Mouse (Mus musculus): ENCODE results near the gene Tcl1b2. TPM values are rescaled to one million over a fixed set of nuclear protein-coding genes. Genes with fewer than 3 reads are reported as not detected.

Gene Tcl1b2
- polyA plus RNA-seq (2012; rRNA removed): 0.23 and 0.52 TPM in 2 replicates

DNA sequence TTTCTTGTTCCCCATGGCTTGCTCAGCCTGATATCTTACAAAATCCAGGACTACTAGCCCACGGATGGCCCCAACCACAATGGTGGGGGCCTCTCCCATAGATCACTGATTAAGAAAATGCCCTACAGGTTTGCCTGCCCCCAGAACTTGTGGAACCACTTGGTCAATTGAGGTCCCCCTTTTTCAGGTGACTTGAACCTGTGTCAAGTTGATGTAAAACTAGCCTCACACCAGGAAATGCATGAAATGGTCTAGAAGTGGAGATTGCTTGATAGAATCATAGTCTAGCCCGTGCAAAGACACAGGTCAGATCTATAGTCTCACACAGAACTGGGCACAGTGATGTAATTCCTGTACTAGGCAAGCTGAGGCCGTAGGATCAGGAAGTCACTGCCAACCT lies at the start of gene Tcl1b2:
Gene Tcl1b2, plus strand, starts transcription at position 301 of the 400 bp plus-strand sequence.
- no peaks in the 10 kb centered on the region for H3K4me1 ChIP-seq (ENCODE audit: control insufficient read depth, insufficient read depth, low read length)
- TF ChIP-seq POLR2A (IDR thresholded peaks at IDR 0.05; ENCODE audit: control insufficient read depth, low read depth, low read length): no peak
- no peak for TF ChIP-seq CTCF (IDR thresholded peaks at IDR 0.05; ENCODE audit: control insufficient read depth, insufficient read depth, insufficient replicate concordance, low read depth, low read length)
- no peak within 1 kb of the TSS for H3K27ac ChIP-seq (ENCODE audit: control insufficient read depth, insufficient read depth, low read depth, low read length)
- no peak within 1 kb of the TSS for H3K4me3 ChIP-seq (ENCODE audit: control insufficient read depth, low read depth, low read length)
- no peaks in the 10 kb centered on the region for H3K36me3 ChIP-seq (ENCODE audit: control insufficient read depth, insufficient read depth, low read length)
- no peaks in the 10 kb centered on the region for H3K27me3 ChIP-seq (ENCODE audit: control insufficient read depth, insufficient read depth, low read length)

- no peaks in the 10 kb centered on the region for H3K27me3 ChIP-seq (ENCODE audit: control insufficient read depth, insufficient read depth, low read length)
- no peak overlapping the region for H3K4me3 ChIP-seq (ENCODE audit: control insufficient read depth, low read depth, low read length)
- H3K4me1 ChIP-seq (ENCODE audit: control insufficient read depth, insufficient read depth, low read length): no peaks in the 10 kb centered on the region
- H3K36me3 ChIP-seq (ENCODE audit: control insufficient read depth, insufficient read depth, low read length): no peaks in the 10 kb centered on the region
- H3K27ac ChIP-seq (ENCODE audit: control insufficient read depth, insufficient read depth, low read depth, low read length): no peak overlapping the region
- TF ChIP-seq CTCF (IDR thresholded peaks at IDR 0.05; ENCODE audit: control insufficient read depth, insufficient read depth, insufficient replicate concordance, low read depth, low read length) (no peak), POLR2A (IDR thresholded peaks at IDR 0.05; ENCODE audit: control insufficient read depth, low read depth, low read length) (no peak)
These were observed 46.3 kb upstream of the Tcl1b2 start for GRCm38 (mm10) chr12:105099466-105100044.

DNA sequence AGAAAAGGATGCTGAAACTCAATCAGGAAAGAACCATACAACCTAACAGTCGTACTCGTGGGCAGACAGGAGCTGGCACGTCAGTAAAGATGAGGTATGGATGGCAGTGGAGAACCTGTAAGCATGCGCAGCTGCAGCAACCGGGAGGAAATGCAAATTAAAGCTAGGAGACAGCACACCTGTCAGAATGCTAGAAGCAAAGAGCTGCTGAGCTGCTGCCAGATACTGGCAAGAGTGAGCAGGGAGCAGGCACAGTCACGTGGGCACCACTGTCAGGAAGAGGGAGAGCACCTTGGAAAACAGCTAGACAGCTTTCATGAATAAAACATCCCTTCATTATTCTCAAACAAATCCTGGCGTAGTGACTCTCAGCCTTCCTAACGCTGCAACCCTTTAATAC lies 42.9 kb upstream of the Tcl1b2 start:
- no peak for TF ChIP-seq CTCF (IDR thresholded peaks at IDR 0.05; ENCODE audit: control insufficient read depth, insufficient read depth, insufficient replicate concordance, low read depth, low read length)
- Histone ChIP-seq H3K27me3 (ENCODE audit: control insufficient read depth, insufficient read depth, low read length) (no peaks in the 10 kb centered on the region), H3K36me3 (ENCODE audit: control insufficient read depth, insufficient read depth, low read length) (no peaks in the 10 kb centered on the region), H3K4me1 (ENCODE audit: control insufficient read depth, insufficient read depth, low read length) (no peaks in the 10 kb centered on the region), H3K4me3 (ENCODE audit: control insufficient read depth, low read depth, low read length) (no peak overlapping the region), H3K27ac (ENCODE audit: control insufficient read depth, insufficient read depth, low read depth, low read length) (no peak overlapping the region)

GRCm38 (mm10) chr12:105104036-105104435 lies 41.8 kb upstream of the Tcl1b2 start:
- Histone ChIP-seq H3K27ac (ENCODE audit: control insufficient read depth, insufficient read depth, low read depth, low read length) (no peak overlapping the region), H3K27me3 (ENCODE audit: control insufficient read depth, insufficient read depth, low read length) (no peaks in the 10 kb centered on the region), H3K4me1 (ENCODE audit: control insufficient read depth, insufficient read depth, low read length) (no peaks in the 10 kb centered on the region), H3K36me3 (ENCODE audit: control insufficient read depth, insufficient read depth, low read length) (no peaks in the 10 kb centered on the region), H3K4me3 (ENCODE audit: control insufficient read depth, low read depth, low read length) (no peak overlapping the region)
- no peak for TF ChIP-seq POLR2A (IDR thresholded peaks at IDR 0.05; ENCODE audit: control insufficient read depth, low read depth, low read length)
- TF ChIP-seq CTCF (IDR thresholded peaks at IDR 0.05; ENCODE audit: control insufficient read depth, insufficient read depth, insufficient replicate concordance, low read depth, low read length): peak; percentile 57; the same call in 1 of the 2 replicates

- Histone ChIP-seq H3K27me3 (ENCODE audit: control insufficient read depth, insufficient read depth, low read length) (no peaks in the 10 kb centered on the region), H3K4me1 (ENCODE audit: control insufficient read depth, insufficient read depth, low read length) (no peaks in the 10 kb centered on the region), H3K4me3 (ENCODE audit: control insufficient read depth, low read depth, low read length) (no peak overlapping the region), H3K36me3 (ENCODE audit: control insufficient read depth, insufficient read depth, low read length) (no peaks in the 10 kb centered on the region), H3K27ac (ENCODE audit: control insufficient read depth, insufficient read depth, low read depth, low read length) (no peak overlapping the region)
- TF ChIP-seq POLR2A (IDR thresholded peaks at IDR 0.05; ENCODE audit: control insufficient read depth, low read depth, low read length) (no peak), CTCF (IDR thresholded peaks at IDR 0.05; ENCODE audit: control insufficient read depth, insufficient read depth, insufficient replicate concordance, low read depth, low read length) (no peak)
These were observed 40.5 kb upstream of the Tcl1b2 start for GRCm38 (mm10) chr12:105105326-105105725.

GRCm38 (mm10) chr12:105108856-105109255 lies 37.0 kb upstream of the Tcl1b2 start:
- Histone ChIP-seq H3K4me3 (ENCODE audit: control insufficient read depth, low read depth, low read length) (no peak overlapping the region), H3K27me3 (ENCODE audit: control insufficient read depth, insufficient read depth, low read length) (no peaks in the 10 kb centered on the region), H3K27ac (ENCODE audit: control insufficient read depth, insufficient read depth, low read depth, low read length) (no peak overlapping the region), H3K4me1 (ENCODE audit: control insufficient read depth, insufficient read depth, low read length) (no peaks in the 10 kb centered on the region), H3K36me3 (ENCODE audit: control insufficient read depth, insufficient read depth, low read length) (no peaks in the 10 kb centered on the region)
- TF ChIP-seq CTCF (IDR thresholded peaks at IDR 0.05; ENCODE audit: control insufficient read depth, insufficient read depth, insufficient replicate concordance, low read depth, low read length) (no peak), POLR2A (IDR thresholded peaks at IDR 0.05; ENCODE audit: control insufficient read depth, low read depth, low read length) (no peak)

GRCm38 (mm10) chr12:105109406-105109805 lies 36.4 kb upstream of the Tcl1b2 start:
- no peak for TF ChIP-seq POLR2A (IDR thresholded peaks at IDR 0.05; ENCODE audit: control insufficient read depth, low read depth, low read length)
- no peak for TF ChIP-seq CTCF (IDR thresholded peaks at IDR 0.05; ENCODE audit: control insufficient read depth, insufficient read depth, insufficient replicate concordance, low read depth, low read length)
- no peaks in the 10 kb centered on the region for H3K36me3 ChIP-seq (ENCODE audit: control insufficient read depth, insufficient read depth, low read length)

DNA sequence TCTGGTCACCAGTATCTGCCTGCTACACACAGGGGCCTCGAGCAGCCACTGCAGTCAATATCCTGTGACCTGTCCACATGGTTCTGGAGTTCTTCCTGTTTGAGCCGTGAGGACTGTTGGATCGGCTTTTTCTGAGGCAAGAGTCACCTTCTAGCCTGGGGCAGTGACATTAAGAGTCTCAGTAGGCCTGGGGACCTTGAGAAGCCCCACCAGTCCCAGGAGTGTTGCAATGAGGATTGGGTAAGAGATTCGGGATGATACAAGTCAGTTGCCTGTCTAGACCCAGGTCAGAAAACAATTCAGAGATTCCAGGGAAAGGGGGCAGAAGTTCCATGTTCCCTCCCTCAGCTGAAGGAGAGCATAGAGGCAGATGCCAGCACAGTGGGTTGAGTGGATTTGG lies 36.0 kb upstream of the Tcl1b2 start:
- TF ChIP-seq POLR2A (IDR thresholded peaks at IDR 0.05; ENCODE audit: control insufficient read depth, low read depth, low read length): no peak
- TF ChIP-seq CTCF (IDR thresholded peaks at IDR 0.05; ENCODE audit: control insufficient read depth, insufficient read depth, insufficient replicate concordance, low read depth, low read length): no peak
- H3K36me3 ChIP-seq (ENCODE audit: control insufficient read depth, insufficient read depth, low read length): no peaks in the 10 kb centered on the region

More at GRCm38 (mm10) chr12:105109406-105109805, 36.4 kb upstream of the Tcl1b2 start:
- Histone ChIP-seq H3K4me3 (ENCODE audit: control insufficient read depth, low read depth, low read length) (no peak overlapping the region), H3K27me3 (ENCODE audit: control insufficient read depth, insufficient read depth, low read length) (no peaks in the 10 kb centered on the region), H3K4me1 (ENCODE audit: control insufficient read depth, insufficient read depth, low read length) (no peaks in the 10 kb centered on the region), H3K27ac (ENCODE audit: control insufficient read depth, insufficient read depth, low read depth, low read length) (no peak overlapping the region)

More for the DNA sequence above, 36.0 kb upstream of the Tcl1b2 start:
- H3K4me1 ChIP-seq (ENCODE audit: control insufficient read depth, insufficient read depth, low read length): no peaks in the 10 kb centered on the region
- no peaks in the 10 kb centered on the region for H3K27me3 ChIP-seq (ENCODE audit: control insufficient read depth, insufficient read depth, low read length)
- H3K4me3 ChIP-seq (ENCODE audit: control insufficient read depth, low read depth, low read length): no peak overlapping the region
- no peak overlapping the region for H3K27ac ChIP-seq (ENCODE audit: control insufficient read depth, insufficient read depth, low read depth, low read length)

All from testis, adult 2 months (tissue).